Mouse (Mus musculus): Measurements from ENCODE around the gene Setd2.

- TF ChIP-seq CTCF (IDR thresholded peaks at IDR 0.05 in 2 of 3, conservative IDR thresholded peaks at IDR 0.05 in 1 of 3; ENCODE audit: control insufficient read depth in 1 of 3, insufficient read depth in 1 of 3, low read depth in 2 of 3, low read length in 3 of 3, poor library complexity in 1 of 3, severe bottlenecking in 1 of 3) (no peak), POLR2A (IDR thresholded peaks at IDR 0.05; ENCODE audit: control insufficient read depth in 1 of 2, insufficient read depth in 1 of 2, low read depth in 1 of 2, low read length in 2 of 2, poor library complexity in 1 of 2) (no peak), MYC (IDR thresholded peaks at IDR 0.05; ENCODE audit: low read depth, low read length) (no peak), CHD1 (IDR thresholded peaks at IDR 0.05; ENCODE audit: low read depth, low read length) (no peak), NELFE (IDR thresholded peaks at IDR 0.05; ENCODE audit: low read depth, low read length) (no peak), NRF1 (IDR thresholded peaks at IDR 0.05; ENCODE audit: insufficient read depth, low read depth, low read length, poor library complexity, severe bottlenecking) (no peak), USF1 (IDR thresholded peaks at IDR 0.05; ENCODE audit: low read depth, low read length) (no peak)
Observed at GRCm38 (mm10) chr9:110623416-110624195, 91.2 kb downstream of the Setd2 start.

Data from MEL (cell line).